Mouse (Mus musculus) granulocyte monocyte progenitor cell, adult 5-6 weeks (primary cell): Measurements from ENCODE around the gene Csf1. TPM values are rescaled to one million over a fixed set of nuclear protein-coding genes. Genes with fewer than 3 reads are reported as not detected.

Source experiments
- ATAC-seq: replicated peaks from 2 replicates; pipeline ENCODE4 v1.8.0; 2016; ENCODE audit warnings: mild to moderate bottlenecking, moderate TSS enrichment, inconsistent platforms; ENCODE audit not compliant: poor library complexity, severe bottlenecking
- total RNA-seq, 2 experiments: library from RNA; stranded (forward) in 1 of 2; stranded (reverse) in 1 of 2; fragments of 200-712, 200-1000 nt in 1 of 2; fragments of >200 nt in 1 of 2; fragmentation: Nextera tagmentation in 1 of 2; gene quantifications; 2 replicates each; pipeline ENCODE4 v1.2.3; 2014 to 2017

Csf1 gene
- total RNA-seq, 2 experiments from 2014 or later, result 2.1 to 7.2 TPM

DNA sequence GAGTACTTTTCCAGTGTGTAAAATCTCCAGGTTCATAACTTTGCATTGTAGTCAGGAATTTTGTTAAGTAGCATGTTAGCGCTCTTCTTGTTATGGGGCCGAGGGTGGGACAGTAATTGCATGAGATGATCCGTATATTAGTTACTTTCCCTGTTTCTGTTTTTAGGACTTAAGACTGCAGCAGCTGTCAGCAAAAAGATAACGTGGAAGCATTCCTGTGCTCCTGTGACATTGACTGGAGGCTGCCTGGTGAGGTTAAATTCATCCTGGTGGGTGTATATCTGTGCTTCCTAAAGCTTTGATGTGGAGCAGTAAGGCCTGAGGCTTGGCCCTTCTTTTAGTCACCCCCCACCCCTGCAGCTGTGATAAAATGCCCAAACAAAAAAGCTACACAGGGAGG, 25.3 kb upstream of the Csf1 start:
- no peak for ATAC-seq

- ATAC-seq, result peak; percentile 82
Observed at GRCm38 (mm10) chr3:107783315-107783714, 23.0 kb upstream of the Csf1 start.

DNA sequence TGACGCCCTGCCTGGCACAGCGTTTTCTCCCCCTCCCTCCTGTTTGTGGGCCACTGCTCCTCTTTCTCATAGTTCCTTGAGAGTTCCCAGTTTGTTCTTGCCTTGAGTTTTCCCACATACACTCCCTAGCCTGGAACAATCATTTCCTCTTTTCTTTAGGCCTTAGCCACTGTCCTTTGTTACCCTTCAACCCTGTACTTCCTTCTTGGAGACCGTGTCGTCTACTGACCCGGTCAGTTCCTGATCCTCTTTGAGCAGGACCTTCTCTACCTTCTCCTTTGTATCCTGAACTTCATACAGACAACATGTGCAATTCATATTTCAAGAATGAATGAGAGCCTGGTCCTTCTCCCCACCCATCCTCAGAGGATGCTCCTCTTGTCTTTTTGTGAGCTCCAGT, 21.0 kb upstream of the Csf1 start:
- ATAC-seq, result peak; percentile 31; the same call in 1 of the 2 replicates

GRCm38 (mm10) chr3:107778016-107778415, 17.7 kb upstream of the Csf1 start:
- peak; percentile 85 for ATAC-seq

GRCm38 (mm10) chr3:107776295-107776694, 16.0 kb upstream of the Csf1 start:
- no peak for ATAC-seq

GRCm38 (mm10) chr3:107775736-107776135, 15.5 kb upstream of the Csf1 start:
- ATAC-seq, result no peak

- ATAC-seq, result no peak
Observed at GRCm38 (mm10) chr3:107775056-107775455, 14.8 kb upstream of the Csf1 start.

GRCm38 (mm10) chr3:107772860-107773259, 12.6 kb upstream of the Csf1 start:
- ATAC-seq, result peak; percentile 83

GRCm38 (mm10) chr3:107769692-107770091, 9.4 kb upstream of the Csf1 start:
- peak; percentile 51 for ATAC-seq

GRCm38 (mm10) chr3:107768104-107768989, 8.1 kb upstream of the Csf1 start:
- ATAC-seq, result no peak

GRCm38 (mm10) chr3:107766804-107767203, 6.5 kb upstream of the Csf1 start:
- no peak for ATAC-seq

DNA sequence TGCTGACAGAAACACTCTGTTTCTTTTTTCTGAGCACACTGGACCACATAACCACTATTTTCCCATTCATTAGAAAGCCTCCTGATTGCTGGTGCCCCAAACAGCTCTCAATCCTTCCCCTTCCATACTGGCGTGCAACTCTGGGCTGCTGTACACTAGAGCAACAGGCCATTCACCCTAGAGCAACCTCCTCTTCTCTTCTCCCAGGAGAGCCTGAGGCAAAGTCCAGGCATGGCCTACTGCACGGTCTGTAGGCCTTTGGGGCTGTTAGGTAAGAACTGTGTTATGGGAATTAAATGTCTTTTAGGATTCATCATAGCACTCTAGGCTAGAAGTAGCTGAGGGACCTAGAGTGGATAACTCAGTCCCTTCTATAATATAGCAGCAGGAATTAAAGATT, 5.7 kb upstream of the Csf1 start:
- ATAC-seq, result no peak

GRCm38 (mm10) chr3:107763552-107763951, 3.3 kb upstream of the Csf1 start:
- ATAC-seq, result no peak

DNA sequence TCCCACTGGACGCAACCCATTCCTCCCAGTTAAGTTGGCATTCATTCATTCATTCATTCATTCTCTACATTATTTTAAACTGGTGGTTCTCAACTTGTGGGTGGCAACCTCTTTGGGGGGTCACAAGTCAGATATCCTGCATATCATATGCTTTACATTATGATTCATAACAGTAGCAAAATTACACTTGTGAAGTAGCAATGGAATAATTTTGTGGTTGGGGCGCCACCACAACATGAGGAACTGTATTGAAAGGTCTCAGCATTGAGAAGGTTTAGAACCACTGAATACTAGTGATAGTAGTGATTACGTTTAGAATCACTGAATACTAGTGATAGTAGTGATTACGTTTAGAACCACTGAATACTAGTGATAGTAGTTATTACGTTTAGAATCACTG, 1.2 kb upstream of the Csf1 start:
- ATAC-seq, result no peak

DNA sequence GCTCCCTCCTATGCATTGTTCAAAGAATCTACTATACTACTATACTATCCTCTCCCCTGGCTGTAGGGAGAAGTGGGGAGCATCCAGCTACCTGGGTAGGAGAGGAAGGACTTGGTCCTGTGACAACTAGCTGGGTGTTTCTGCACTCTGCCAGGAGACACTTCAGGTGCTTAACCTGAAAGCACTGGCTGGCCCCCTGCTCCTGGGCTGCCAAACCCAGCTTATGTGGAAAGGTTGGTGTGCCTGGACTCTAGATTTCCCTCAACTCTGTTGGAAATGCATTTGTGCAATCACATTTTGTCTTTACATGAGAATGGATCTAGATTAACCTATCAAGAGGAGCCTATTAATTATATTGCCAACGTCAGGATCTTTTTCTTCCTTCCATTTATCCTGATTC, 502 bp upstream of the Csf1 start:
- ATAC-seq, result no peak

- no peak for ATAC-seq
Observed at GRCm38 (mm10) chr3:107758638-107759037, 1.6 kb downstream of the Csf1 start.

GRCm38 (mm10) chr3:107758176-107758575, 2.1 kb downstream of the Csf1 start:
- no peak for ATAC-seq

- no peak for ATAC-seq
Observed at GRCm38 (mm10) chr3:107757365-107758129, 2.7 kb downstream of the Csf1 start.

- no peak for ATAC-seq
Observed at GRCm38 (mm10) chr3:107756481-107756866, 3.8 kb downstream of the Csf1 start.

- no peak for ATAC-seq
Observed at GRCm38 (mm10) chr3:107755702-107756480, 4.4 kb downstream of the Csf1 start.

GRCm38 (mm10) chr3:107754632-107755031, 5.6 kb downstream of the Csf1 start:
- peak; percentile 53 for ATAC-seq
